Mouse (Mus musculus) layer of hippocampus, adult 9-10 months (tissue): ENCODE data around the gene Fosb.
"Not testable (repeated sequence)": the region's sequence is repeated elsewhere in the genome, so short reads cannot be mapped to it uniquely, and the experiment has no call there.

Experiments used
- DNase-seq: peaks from one replicate; pipeline ENCODE4 v3.0.0; 2022; ENCODE audit warnings: low spot score

The Fosb gene

GRCm38 (mm10) chr7:19281680-19282304, 28.1 kb downstream of the Fosb start:
- not testable (repeated sequence) for DNase-seq

- DNase-seq, result no peak
Observed at GRCm38 (mm10) chr7:19279581-19280114, 30.2 kb downstream of the Fosb start, which contains the start of gene Ppm1n. TSS of gene Ppm1n (minus strand) at chr7:19280064.

GRCm38 (mm10) chr7:19279052-19279451, 30.8 kb downstream of the Fosb start:
- no peak for DNase-seq

GRCm38 (mm10) chr7:19276253-19276652, 33.6 kb downstream of the Fosb start:
- DNase-seq, result no peak

- no peak for DNase-seq
Observed at GRCm38 (mm10) chr7:19272173-19272764, 37.6 kb downstream of the Fosb start.

GRCm38 (mm10) chr7:19271238-19272172, 38.3 kb downstream of the Fosb start, which contains the start of gene Vasp:
TSS of gene Vasp (minus strand) at chr7:19271817.
- DNase-seq, result peak; percentile 59

GRCm38 (mm10) chr7:19270509-19271237, 39.2 kb downstream of the Fosb start:
- no peak for DNase-seq

- no peak for DNase-seq
Observed at GRCm38 (mm10) chr7:19269721-19270441, 40.0 kb downstream of the Fosb start.

- DNase-seq, result no peak
Observed at GRCm38 (mm10) chr7:19268993-19269681, 40.7 kb downstream of the Fosb start.

GRCm38 (mm10) chr7:19267051-19267450, 42.8 kb downstream of the Fosb start:
- no peak for DNase-seq

- no peak for DNase-seq
Observed at GRCm38 (mm10) chr7:19265928-19266822, 43.7 kb downstream of the Fosb start.

GRCm38 (mm10) chr7:19265147-19265546, 44.7 kb downstream of the Fosb start:
- DNase-seq, result no peak

- DNase-seq, result no peak
Observed at GRCm38 (mm10) chr7:19258336-19258735, 51.5 kb downstream of the Fosb start.

GRCm38 (mm10) chr7:19257390-19258022, 52.3 kb downstream of the Fosb start:
- no peak for DNase-seq

GRCm38 (mm10) chr7:19256567-19256966, 53.3 kb downstream of the Fosb start:
- DNase-seq, result no peak

- no peak for DNase-seq
Observed at GRCm38 (mm10) chr7:19255395-19255794, 54.5 kb downstream of the Fosb start.

GRCm38 (mm10) chr7:19253437-19253836, 56.4 kb downstream of the Fosb start:
- no peak for DNase-seq
